Mouse (Mus musculus) heart, postnatal 4 days (tissue): Measurements from ENCODE around the gene Adora2b. TPM values are rescaled to one million over a fixed set of nuclear protein-coding genes. Genes with fewer than 3 reads are reported as not detected.
"Not testable (repeated sequence)": the region's sequence is repeated elsewhere in the genome, so short reads cannot be mapped to it uniquely, and the experiment has no call there.

Source experiments
- DNase-seq: peaks from one replicate; pipeline ENCODE4 v3.0.0; 2021
- total RNA-seq, 2 experiments: library from RNA; stranded (reverse); gene quantifications; 2 replicates each; pipeline ENCODE4 v1.2.3; 2021

Gene Adora2b
- total RNA-seq, 2 experiments from 2014 or later = 0.41 to 0.91 TPM

DNA sequence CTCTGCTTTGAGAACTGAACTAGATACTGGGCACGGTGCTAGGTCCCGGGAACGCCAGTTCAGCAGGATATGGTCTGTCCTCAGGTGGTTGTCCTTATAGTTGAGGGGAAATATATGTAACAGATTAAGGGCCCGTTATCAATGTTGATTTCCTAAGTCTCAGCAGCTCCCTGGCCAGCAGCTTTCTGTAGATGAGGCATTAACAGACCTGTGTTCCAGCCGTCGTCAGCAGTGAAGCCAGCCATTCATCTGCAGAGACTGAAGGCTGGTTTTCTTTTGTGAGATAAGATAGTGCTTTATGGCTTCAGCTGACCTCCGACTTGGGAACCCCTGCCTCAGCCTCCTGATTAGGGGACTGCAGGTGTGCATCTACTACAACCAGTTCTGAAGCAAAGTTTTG lies 15.2 kb downstream of the Adora2b start:
- no peak for DNase-seq

DNA sequence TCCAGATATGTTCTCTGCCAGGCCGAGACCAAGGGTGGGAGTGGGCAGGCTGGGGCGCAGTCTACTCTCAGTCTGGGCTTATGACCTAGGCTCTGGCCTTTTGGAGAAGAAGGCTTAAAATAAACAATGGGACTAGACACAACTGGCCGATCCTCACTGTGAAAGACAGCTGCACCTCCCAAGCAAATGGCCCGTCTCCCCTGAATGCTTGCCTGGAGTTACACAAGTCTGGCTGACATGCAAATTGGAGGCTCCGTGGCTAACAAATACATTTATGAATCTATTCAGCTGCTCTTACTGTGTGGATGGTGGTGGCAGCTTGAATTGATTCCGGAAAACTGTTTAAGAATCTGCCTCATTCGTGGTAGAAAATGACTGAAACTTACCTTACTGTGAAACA lies 16.9 kb downstream of the Adora2b start:
- DNase-seq = no peak

DNA sequence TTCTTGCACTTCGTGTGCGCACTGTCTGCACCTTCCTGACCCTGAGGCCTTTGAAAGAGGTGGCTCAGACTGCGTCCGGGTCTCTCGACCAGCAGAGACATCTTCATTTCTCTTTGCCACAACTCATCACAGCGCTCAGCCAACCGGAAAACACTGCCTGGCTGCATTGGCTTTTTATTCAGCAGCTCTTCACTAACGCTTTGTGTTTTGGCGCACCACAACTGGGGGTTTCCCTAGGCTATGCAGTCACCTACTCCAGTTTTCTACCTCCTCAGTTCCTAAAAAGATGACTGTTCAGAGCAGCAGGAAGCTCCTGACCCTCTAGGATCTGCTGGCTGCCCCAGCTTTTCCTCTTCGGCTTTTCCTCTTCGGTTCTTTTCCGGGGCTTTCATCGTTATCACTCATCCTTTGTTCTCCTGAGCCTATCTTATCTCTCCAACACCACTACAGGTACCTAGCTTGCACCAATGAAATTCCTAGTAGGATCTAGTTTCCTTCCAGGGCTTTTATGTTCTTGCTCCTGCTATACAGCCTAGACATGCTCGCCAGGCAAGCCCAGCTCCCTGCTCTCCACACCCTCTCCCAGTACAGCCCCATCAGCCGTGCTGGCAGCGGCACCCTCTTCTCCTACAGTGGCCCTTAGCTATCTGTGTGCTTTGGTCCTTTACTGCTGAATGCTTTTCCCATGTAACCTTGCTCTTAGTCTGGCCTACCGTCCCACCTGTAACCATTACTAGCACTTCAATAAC lies 17.9 kb downstream of the Adora2b start:
- DNase-seq = no peak

DNA sequence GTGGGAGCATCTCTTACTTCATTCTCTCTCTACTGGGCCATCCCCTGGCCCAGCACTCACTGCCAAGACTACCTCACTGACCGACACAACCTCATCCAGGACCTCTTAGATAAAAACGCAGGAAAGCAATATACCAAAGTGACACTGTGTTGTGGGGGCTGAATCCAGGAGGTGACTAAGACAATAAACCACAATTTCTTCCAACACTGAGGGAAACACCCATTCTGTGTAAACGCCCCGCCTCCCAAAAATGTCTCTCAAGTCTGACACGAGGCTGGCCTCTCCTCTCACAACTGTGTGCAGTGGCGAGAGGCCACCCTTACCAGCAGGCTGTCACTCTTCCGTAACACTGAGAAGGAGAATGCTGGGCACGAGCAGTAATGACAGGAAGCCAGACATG lies 19.6 kb downstream of the Adora2b start:
- DNase-seq = no peak

DNA sequence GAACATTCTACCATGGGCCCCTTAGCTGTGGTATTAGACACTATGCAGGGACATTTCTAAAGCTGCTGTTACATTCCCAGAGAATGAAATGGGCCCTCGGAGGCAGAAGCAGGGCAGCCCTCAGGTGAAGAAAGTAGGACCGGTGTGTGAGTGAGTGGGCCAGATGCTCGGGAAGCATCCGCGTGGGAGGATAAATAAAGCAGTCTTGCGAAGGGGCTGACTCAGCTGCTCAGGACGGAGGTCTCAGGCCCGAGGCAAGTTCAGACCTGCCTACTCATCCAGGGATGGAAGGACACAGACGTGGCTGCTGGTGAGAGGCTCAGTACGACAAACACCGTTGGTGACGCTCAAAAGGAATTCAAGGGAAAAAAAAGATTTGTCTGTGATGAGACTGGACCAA lies 20.3 kb downstream of the Adora2b start:
- DNase-seq = no peak

DNA sequence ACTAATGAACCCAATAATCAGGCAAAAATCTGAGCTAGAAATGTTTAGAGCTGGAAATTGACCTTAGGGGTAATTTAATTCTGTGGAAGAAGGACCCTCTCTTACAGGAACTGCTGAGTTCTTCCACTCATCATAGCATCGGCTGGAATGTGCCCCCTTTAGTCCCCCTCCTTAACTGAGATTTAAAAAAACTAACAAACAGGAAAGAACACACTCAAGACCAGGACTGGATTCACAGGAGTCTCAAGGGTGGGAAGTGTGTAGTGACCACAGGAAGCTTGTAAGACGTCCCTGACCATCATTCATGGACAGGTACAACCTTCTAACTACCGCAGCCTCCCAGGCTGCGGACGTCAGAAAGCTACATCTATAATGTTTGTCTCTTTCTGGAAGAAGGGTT lies 22.1 kb downstream of the Adora2b start:
- DNase-seq = no peak

DNA sequence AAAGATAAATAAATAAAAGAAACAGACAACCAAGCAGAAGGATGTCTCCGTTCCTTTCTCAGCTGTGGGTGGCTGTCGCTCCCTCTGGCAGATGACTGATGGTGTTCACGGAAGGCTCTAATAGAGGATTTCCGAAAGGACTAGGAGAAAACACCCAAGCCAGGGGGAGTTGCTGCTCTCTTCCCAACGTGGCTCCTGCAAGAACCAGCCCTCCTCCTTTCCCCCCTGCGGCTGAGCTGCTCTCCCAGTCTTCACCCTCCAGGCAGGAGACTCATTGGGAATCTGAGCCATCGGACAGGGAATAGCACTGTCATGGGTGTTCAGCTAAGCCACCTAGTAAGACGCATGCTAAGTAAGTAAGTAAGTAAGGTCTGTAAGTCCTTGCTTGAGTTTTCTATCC lies 28.3 kb downstream of the Adora2b start:
- no peak for DNase-seq

DNA sequence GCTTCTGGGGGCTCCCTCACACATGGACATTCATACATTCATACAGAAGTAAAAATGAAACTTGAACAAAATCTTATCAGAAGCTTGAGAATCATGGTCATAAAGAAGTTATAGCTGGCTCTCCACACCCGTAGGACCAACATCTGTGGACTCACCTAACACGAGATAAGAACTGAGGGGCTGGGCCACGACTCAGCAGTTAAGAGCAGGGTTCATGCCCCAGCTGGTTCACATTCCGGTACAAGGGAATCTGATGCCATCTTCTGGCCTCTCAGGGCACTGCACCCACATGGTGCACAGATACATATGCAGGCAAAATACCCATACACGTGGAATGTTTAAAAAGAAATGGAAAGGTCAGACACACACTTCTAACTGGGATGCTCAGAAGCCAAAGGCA lies 29.2 kb downstream of the Adora2b start:
- peak; percentile 82 for DNase-seq

DNA sequence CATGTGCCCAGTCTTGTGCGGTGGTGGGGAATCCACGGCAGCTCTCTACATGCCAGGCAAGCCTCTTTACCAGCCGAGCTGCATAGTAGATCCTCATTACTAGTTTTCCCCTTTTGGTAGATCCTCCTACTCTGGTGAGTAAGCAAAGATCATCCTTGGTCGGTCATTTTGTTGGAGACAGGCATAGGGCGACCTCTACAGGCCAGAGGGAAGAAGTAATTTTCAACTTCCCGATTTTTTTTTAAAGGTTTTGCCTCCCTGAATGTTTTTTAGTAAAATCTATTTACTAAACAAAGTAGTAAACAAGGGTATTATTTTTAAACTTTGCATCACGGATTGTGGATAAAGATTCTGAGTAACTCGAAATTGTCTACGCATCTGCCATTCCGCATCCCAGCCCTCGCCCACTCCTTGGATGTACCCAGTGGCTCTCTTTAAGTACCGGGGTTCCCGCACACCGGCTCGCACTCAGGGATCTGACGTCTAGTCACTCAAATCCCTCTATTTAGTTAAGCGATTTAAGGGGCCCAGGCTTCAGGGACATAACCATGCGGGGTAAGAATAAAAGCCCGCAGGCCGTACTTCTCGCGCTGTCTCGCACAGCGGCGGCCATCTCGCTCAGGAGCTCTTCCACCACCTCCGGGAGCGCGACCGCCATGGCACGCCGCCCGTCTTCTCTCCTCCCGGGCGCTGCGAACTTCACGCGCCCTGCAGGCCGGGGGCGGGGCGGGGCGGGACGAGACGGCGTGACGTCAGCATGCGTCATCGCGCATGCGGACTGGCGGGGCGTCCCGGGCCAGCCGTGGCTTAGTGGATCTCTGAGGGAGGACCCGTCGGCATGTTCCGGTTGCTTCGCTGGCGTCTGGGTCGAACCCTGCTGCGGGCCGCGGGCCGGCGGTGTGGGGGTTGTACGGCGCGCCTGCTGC lies 32.2 kb downstream of the Adora2b start, which contains the start of the genes Zswim7 and Ttc19:
Gene Zswim7 (minus strand): TSS at position 701 of the 926 bp plus-strand sequence.
Gene Ttc19 (plus strand): TSS at position 799 of the 926 bp plus-strand sequence.
- peak; percentile 96 for DNase-seq

DNA sequence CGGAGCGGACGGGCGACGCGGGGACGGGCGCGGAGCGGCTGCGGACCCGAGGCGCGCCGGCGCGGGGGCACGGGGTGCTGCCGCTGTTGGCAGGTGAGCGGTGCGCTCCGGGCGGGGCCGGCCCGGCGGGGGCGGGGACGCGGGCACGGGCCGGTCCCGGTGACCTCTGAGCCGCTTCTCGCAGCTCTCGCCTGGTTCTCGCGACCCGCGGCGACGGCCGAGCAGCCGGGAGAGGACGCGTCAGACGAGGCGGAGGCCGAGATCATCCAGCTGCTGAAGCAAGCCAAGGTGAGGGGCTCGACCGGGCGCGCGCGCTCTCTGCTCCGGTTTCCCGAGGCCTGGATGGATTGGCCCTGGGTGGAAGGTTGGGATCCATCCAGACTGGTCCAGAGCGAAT lies 32.8 kb downstream of the Adora2b start:
- peak; percentile 77 for DNase-seq

DNA sequence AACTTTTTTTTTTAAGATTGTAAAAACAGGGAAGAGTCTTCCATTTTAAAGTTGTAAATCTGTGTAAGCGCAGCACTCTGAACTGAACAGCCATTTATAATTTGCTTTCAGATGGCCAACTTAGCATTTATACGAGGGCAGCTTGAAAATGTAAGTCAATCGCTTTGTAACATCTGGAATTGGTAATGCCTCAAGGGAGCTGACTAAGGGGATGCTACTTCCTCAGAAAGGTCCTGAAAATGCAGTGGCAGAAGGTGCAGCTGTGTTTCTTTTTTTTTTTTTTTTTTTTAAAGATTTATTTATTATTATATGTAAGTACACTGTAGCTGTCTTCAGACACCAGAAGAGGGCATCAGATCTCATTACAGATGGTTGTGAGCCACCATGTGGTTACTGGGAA lies 35.2 kb downstream of the Adora2b start:
- not testable (repeated sequence) for DNase-seq

DNA sequence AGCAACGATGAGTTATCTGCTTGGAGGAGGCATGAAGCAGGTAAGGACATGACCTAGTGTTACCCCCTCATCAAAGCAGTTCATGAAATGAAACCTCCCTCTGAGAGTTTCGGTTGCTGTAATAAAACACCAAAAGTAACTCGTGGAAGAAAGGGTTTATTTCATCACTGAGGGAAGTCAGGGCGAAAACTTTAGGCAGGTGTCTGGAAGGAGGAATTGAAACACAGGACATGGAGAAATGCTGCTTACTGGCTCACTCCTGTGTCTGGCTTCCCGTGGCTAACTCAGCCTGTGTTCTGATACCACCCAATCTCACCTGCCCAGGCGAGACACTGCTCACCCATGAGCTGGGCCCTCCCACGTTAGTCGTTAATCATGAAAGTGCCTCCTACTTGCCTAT lies 36.2 kb downstream of the Adora2b start:
- DNase-seq = no peak

DNA sequence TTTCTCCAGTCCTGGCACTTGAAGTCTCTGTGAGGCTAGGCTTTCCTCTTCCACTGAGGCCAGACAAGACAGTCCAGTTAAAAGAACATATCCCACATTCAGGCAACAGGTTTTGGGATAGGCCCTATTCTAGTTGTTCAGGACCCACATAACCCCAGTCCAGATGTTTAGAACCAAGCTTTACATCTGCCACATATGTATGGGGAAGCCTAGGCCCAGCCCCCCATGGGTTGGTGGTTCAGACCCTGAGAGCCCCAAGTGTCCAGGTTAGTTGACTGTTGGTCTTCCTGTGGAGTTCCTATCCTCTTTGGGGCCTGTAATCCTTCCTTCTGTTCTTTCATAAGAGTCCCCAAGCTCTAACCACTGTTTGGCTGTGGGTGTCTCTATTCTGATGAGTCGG lies 38.9 kb downstream of the Adora2b start:
- DNase-seq = no peak

DNA sequence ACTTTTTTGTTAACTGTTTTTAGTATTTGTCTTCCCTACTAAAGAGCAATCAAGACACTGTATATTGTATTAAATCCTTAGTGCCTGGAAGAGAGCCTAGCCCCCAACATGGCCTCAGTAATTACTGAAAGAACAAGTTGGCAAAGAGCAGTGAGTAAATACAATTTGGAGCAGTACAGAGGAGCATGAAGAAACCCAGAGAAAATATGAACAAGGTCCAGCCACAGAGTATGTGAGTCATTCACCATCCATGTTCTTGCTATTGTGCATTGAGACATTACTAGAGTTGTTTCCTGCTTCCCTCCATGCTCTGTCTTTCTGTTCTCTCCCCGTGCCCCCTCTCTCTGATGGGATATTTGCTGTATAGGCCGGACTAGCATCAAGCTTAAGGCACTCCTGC lies 45.3 kb downstream of the Adora2b start:
- no peak for DNase-seq

DNA sequence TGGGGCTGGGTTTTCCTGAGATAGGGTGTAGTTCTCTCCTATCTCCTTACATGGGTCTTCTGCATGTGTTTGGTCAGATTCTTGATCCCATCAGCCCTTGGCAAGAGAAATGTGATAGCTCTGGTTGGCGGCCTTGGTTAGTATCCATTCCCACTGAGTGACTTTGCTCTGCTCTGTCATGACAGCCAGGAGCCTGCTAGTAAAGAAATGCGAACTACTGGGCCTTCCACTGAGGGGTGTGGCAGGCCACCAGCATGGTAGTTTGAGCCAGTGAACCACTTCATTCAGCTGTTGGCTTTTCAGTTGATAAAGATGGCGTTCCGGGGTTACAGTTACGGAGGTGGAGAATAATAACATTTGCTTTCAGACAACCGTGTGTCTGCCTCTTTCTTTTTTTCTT lies 50.1 kb downstream of the Adora2b start:
- no peak for DNase-seq

DNA sequence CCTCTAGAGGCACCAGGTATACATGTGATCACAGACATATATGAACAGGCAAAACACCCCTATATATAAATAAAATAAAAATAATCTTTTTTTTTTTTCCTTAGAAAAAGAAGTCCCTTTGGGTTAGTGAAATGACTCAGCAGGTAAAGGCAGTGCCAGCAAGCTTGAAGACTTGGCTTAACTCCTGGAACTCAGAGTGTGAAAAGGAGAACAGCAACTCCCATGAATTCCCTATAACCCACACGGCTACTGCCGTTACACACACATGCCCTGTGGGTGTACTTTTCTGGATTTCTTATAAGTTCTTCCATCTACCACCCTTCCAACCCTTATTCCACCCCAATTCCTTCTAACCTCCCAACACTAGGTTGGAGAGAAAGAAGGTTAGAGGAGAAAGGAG lies 57.1 kb downstream of the Adora2b start:
- no peak for DNase-seq

DNA sequence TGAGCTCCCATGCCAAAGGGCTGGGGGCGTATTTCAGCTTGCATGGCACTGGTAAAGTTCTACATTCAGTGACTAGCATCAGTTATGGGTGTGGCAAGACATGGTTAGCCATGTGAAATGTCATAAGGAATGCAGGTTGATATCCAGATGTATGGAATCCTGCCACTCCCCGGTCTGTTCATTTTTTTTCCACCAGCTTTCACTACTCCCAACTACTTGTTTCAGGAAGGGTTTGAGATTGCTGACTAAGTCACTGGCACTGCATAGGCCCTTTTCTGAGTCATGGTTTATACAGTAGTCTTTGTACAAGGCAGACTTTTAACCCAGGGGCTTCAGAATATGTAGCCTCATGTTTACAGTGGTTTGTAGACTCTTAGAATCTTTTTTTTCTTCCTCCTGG lies 60.5 kb downstream of the Adora2b start:
- DNase-seq = no peak

DNA sequence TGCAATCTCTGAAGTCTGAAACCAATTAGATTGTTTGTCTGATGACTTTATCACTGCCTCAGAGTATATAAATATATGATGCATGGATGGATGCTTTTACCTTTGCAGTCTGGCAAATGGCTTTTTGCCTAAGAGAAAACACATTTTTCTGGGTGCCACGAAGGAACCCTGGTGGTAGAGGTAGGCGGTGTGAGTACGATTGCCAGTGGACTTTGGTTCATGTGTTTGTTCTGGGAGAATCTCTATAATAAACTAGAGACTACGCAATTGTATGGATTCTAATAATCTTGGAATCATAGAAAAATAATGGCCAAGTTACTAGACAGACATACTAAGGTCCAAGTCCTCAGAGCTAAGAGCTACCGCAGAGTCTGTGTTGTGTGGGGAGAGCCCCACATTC lies 66.2 kb downstream of the Adora2b start:
- DNase-seq = no peak

Other genes starting within 250 kb of the Adora2b start
- 10 to 100 TPM; 11.6 to 13.1 TPM for gene Zswim7, start 32.4 kb downstream of the Adora2b start, total RNA-seq
- 10 to 100 TPM; 37.5 to 38.2 TPM for gene Ttc19, start 32.5 kb downstream of the Adora2b start, total RNA-seq
- gene Pigl, start 209.5 kb downstream of the Adora2b start, total RNA-seq = 1 to 10 TPM; 3.9 to 4.5 TPM
- gene Ncor1, start 209.6 kb downstream of the Adora2b start, total RNA-seq = 100 to 1,000 TPM; 137 to 151 TPM